Mouse (Mus musculus): ENCODE measurements around the gene Cyp2c55. TPM values are rescaled to one million over a fixed set of nuclear protein-coding genes. Genes with fewer than 3 reads are reported as not detected.

The Cyp2c55 gene
- not detected in 2 replicates for polyA plus RNA-seq (2015; fragmentation: Nextera tagmentation; extraction: Ambion mirVana)

DNA sequence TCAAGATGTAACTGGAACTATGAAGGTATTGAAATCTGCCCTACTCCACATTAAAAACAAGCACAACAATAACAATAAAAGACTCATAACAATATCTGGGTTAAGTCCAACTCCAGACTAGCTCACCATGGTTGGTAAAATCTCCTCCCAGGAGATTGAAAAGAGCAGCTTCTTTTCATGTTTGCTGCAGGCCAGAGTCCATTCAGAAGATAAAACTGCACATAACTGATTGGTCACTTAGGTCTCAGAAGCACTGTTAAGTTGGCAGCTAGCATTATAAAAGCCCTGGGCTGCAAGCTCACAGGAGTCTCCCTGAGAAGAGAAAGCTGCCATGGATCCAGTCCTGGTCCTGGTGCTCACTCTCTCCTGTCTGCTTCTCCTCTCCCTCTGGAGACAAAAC is at the start of gene Cyp2c55:
Gene Cyp2c55 (plus strand): TSS at position 305 of the 400 bp plus-strand sequence.
- no peaks in the 10 kb centered on the region for H3K4me1 ChIP-seq (replicated peaks; ENCODE audit: control insufficient read depth, insufficient read depth, low read length)
- H3K36me3 ChIP-seq (ENCODE audit: control insufficient read depth, insufficient read depth) = no peaks in the 10 kb centered on the region
- H3K4me2 ChIP-seq (ENCODE audit: low read length) = no peak within 1 kb of the TSS
- H3K9ac ChIP-seq (replicated peaks; ENCODE audit: low read depth, low read length) = no peak within 1 kb of the TSS
- H3K27ac ChIP-seq (ENCODE audit: low read length) = no peak within 1 kb of the TSS
- no peak within 1 kb of the TSS for H3K4me3 ChIP-seq (replicated peaks; ENCODE audit: low read length)
- ATAC-seq = no peak
- no peaks in the 10 kb centered on the region for H3K9me3 ChIP-seq (ENCODE audit: control insufficient read depth, low read length)
- no peaks in the 10 kb centered on the region for H3K27me3 ChIP-seq (replicated peaks; ENCODE audit: control insufficient read depth, insufficient read depth, low read length)

DNA sequence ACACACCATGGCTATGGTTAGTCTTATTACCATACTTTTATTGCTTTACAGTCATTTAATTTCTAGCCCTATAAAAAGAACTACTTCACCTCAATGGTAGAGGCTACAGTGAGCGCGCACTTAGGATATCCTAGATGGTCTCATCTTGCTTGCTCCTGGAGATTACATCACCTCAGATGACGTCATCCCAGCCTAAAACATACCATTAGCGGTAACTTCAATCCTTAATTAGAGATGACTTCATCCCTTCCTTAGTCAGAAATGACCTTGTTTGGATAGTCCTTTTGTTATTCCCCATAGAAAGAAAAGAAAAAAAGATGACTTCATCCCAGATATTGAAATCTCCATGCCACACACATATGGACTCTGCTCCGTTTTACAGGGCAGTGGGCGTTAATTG is 36.1 kb upstream of the Cyp2c55 start:
- Histone ChIP-seq H3K36me3 (ENCODE audit: control insufficient read depth, insufficient read depth) (no peaks in the 10 kb centered on the region), H3K9ac (replicated peaks; ENCODE audit: low read depth, low read length) (no peak overlapping the region), H3K9me3 (ENCODE audit: control insufficient read depth, low read length) (no peaks in the 10 kb centered on the region), H3K27me3 (replicated peaks; ENCODE audit: control insufficient read depth, insufficient read depth, low read length) (no peaks in the 10 kb centered on the region), H3K4me1 (replicated peaks; ENCODE audit: control insufficient read depth, insufficient read depth, low read length) (no peaks in the 10 kb centered on the region), H3K27ac (ENCODE audit: low read length) (no peak overlapping the region), H3K4me3 (replicated peaks; ENCODE audit: low read length) (no peak overlapping the region), H3K4me2 (ENCODE audit: low read length) (no peak overlapping the region)
- no peak for ATAC-seq
- 57% methylated on average over 6 of the region's 6 CpGs for WGBS

DNA sequence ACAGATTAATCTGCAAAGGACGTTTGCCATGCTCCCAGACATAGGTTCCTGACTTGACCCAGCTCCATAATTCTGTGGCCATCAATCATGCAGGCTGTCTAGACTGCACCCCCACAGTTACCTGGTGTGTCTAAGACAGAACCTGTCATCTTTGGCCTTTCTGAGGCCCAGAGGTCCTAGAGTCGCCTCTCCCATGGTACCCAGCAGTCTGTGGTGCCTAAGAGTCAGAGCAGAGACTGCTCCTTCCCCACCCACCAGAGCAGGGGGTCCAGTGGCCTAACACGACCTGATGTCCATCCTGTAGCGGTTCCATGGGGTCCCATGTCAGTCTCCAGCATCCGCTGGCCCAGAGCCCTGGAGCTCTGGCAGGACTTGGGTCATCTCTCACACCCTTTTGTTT is 34.2 kb upstream of the Cyp2c55 start:
- no peak overlapping the region for H3K27ac ChIP-seq (ENCODE audit: low read length)
- WGBS = 74% methylated on average over 5 of the region's 5 CpGs
- H3K9me3 ChIP-seq (ENCODE audit: control insufficient read depth, low read length) = no peaks in the 10 kb centered on the region
- H3K4me3 ChIP-seq (replicated peaks; ENCODE audit: low read length) = no peak overlapping the region
- no peaks in the 10 kb centered on the region for H3K4me1 ChIP-seq (replicated peaks; ENCODE audit: control insufficient read depth, insufficient read depth, low read length)
- H3K4me2 ChIP-seq (ENCODE audit: low read length) = no peak overlapping the region
- no peaks in the 10 kb centered on the region for H3K27me3 ChIP-seq (replicated peaks; ENCODE audit: control insufficient read depth, insufficient read depth, low read length)
- ATAC-seq = no peak
- H3K9ac ChIP-seq (replicated peaks; ENCODE audit: low read depth, low read length) = no peak overlapping the region
- no peaks in the 10 kb centered on the region for H3K36me3 ChIP-seq (ENCODE audit: control insufficient read depth, insufficient read depth)

DNA sequence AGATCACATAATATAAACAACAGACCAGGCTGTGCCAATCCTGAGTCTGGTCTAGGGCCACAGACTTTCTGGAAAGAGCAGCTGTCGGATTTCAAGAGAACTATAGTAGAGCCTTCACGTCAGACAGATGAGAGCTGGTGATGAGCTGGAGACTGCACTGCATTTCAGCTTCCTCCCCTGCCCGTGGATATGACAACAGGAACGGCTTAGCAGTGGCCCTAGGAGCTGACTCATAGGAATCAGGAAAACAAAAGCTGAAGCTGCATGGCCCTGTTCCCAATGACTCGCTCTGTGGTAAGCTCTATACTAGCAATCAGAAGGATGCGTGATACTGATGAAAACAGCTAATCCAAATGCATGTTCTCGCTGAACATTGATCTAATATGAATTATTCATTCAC is 33.2 kb upstream of the Cyp2c55 start:
- WGBS = 59% methylated on average over 7 of the region's 7 CpGs
- H3K4me3 ChIP-seq (replicated peaks; ENCODE audit: low read length) = no peak overlapping the region
- ATAC-seq = 0 out of 2 replicates have a peak, but pooled peaks have one; percentile 10
- no peak overlapping the region for H3K27ac ChIP-seq (ENCODE audit: low read length)
- no peaks in the 10 kb centered on the region for H3K27me3 ChIP-seq (replicated peaks; ENCODE audit: control insufficient read depth, insufficient read depth, low read length)
- no peaks in the 10 kb centered on the region for H3K4me1 ChIP-seq (replicated peaks; ENCODE audit: control insufficient read depth, insufficient read depth, low read length)
- no peak overlapping the region for H3K9ac ChIP-seq (replicated peaks; ENCODE audit: low read depth, low read length)
- no peaks in the 10 kb centered on the region for H3K9me3 ChIP-seq (ENCODE audit: control insufficient read depth, low read length)
- no peak overlapping the region for H3K4me2 ChIP-seq (ENCODE audit: low read length)
- no peaks in the 10 kb centered on the region for H3K36me3 ChIP-seq (ENCODE audit: control insufficient read depth, insufficient read depth)

DNA sequence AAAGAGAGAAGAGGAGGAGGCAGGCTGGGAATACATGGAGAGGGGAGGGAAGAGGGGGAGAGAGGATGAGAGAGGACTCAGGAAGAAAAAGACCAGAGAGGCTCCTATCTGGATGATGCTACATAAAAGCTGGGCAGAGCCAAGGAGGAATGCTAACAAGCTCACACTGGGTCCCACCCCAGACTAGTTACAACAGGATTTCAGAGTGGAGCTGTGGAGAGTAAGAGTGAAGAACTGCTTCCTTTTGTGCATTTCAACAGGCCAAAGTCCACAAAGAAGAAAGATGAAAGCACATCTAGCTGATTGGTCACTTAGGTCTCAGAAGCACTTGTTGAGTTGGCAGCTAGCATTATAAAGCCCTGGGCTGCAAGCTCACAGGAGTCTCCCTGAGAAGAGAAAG is 30.6 kb upstream of the Cyp2c55 start:
- no peak overlapping the region for H3K4me3 ChIP-seq (replicated peaks; ENCODE audit: low read length)
- no peaks in the 10 kb centered on the region for H3K4me1 ChIP-seq (replicated peaks; ENCODE audit: control insufficient read depth, insufficient read depth, low read length)
- H3K9ac ChIP-seq (replicated peaks; ENCODE audit: low read depth, low read length) = no peak overlapping the region
- no peak overlapping the region for H3K4me2 ChIP-seq (ENCODE audit: low read length)
- H3K9me3 ChIP-seq (ENCODE audit: control insufficient read depth, low read length) = no peaks in the 10 kb centered on the region
- no peak overlapping the region for H3K27ac ChIP-seq (ENCODE audit: low read length)
- H3K27me3 ChIP-seq (replicated peaks; ENCODE audit: control insufficient read depth, insufficient read depth, low read length) = no peaks in the 10 kb centered on the region
- no peaks in the 10 kb centered on the region for H3K36me3 ChIP-seq (ENCODE audit: control insufficient read depth, insufficient read depth)
- no peak for ATAC-seq

DNA sequence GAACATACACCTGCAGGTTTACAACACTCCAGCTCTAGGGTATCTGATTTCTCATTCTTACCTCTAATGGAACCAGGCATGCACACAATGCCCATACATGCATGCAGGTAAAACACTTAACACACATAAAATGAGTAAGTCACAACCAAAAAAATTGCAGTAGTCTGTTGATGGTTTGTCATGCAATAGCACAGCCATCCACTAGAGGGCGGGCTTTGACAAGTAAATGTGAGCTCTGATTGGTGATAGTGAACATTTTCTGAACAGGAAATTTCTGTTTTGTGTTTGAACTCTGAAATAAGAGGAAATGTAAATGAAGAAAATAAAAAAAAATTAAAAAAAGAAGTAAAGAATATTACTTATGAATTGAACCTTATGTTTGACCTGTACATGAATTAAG is 24.9 kb upstream of the Cyp2c55 start:
- 0% methylated on average over 1 of the region's 1 CpGs for WGBS
- H3K27ac ChIP-seq (ENCODE audit: low read length) = no peak overlapping the region
- H3K9me3 ChIP-seq (ENCODE audit: control insufficient read depth, low read length) = no peaks in the 10 kb centered on the region
- H3K4me1 ChIP-seq (replicated peaks; ENCODE audit: control insufficient read depth, insufficient read depth, low read length) = no peaks in the 10 kb centered on the region
- H3K36me3 ChIP-seq (ENCODE audit: control insufficient read depth, insufficient read depth) = no peaks in the 10 kb centered on the region
- no peak overlapping the region for H3K4me3 ChIP-seq (replicated peaks; ENCODE audit: low read length)
- H3K27me3 ChIP-seq (replicated peaks; ENCODE audit: control insufficient read depth, insufficient read depth, low read length) = no peaks in the 10 kb centered on the region
- ATAC-seq = no peak
- H3K9ac ChIP-seq (replicated peaks; ENCODE audit: low read depth, low read length) = no peak overlapping the region
- no peak overlapping the region for H3K4me2 ChIP-seq (ENCODE audit: low read length)

DNA sequence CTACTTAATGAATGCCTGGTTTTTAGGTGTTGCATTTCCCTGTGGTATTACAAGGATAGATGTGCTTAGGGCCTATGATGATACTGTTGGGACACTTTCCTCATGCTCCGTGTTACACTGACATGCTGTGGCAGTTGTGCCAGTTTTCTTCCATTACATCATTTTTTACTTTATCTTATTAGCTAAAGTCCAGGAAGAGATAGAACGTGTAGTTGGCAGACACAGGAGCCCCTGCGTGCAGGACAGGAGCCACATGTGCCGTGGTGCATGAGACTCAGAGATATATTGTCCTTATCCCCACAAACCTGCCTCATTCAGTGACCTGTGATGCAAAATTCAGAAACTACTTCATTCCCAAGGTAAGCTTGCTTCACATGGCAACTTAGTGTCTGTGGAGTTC is 8.6 kb upstream of the Cyp2c55 start:
- Histone ChIP-seq H3K4me3 (replicated peaks; ENCODE audit: low read length) (no peak overlapping the region), H3K9ac (replicated peaks; ENCODE audit: low read depth, low read length) (no peak overlapping the region), H3K36me3 (ENCODE audit: control insufficient read depth, insufficient read depth) (no peaks in the 10 kb centered on the region), H3K4me2 (ENCODE audit: low read length) (no peak overlapping the region), H3K27ac (ENCODE audit: low read length) (no peak overlapping the region), H3K9me3 (ENCODE audit: control insufficient read depth, low read length) (no peaks in the 10 kb centered on the region), H3K27me3 (replicated peaks; ENCODE audit: control insufficient read depth, insufficient read depth, low read length) (no peaks in the 10 kb centered on the region), H3K4me1 (replicated peaks; ENCODE audit: control insufficient read depth, insufficient read depth, low read length) (no peaks in the 10 kb centered on the region)
- WGBS = 88% methylated on average over 4 of the region's 4 CpGs
- ATAC-seq = no peak

DNA sequence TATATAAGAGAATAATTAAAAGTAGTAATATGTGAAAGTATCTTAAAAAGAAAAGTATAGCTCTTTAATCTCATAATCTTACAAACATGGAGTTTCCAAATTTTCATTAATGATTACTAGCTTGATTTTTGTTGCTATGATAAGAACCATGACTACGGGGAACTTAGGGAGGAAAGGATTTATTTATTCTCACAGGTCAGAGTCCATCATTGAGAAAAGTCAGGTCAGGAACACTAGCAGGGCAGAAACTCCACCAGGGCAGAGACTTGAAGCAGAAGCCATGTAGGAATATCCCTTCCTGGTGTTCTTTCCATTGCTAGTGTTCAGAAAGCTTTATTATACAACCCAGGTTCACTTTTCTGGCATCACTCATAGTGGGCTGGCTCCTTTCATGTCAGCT is 8.1 kb upstream of the Cyp2c55 start:
- no peak for ATAC-seq
- Histone ChIP-seq H3K27me3 (replicated peaks; ENCODE audit: control insufficient read depth, insufficient read depth, low read length) (no peaks in the 10 kb centered on the region), H3K4me1 (replicated peaks; ENCODE audit: control insufficient read depth, insufficient read depth, low read length) (no peaks in the 10 kb centered on the region), H3K9me3 (ENCODE audit: control insufficient read depth, low read length) (no peaks in the 10 kb centered on the region), H3K36me3 (ENCODE audit: control insufficient read depth, insufficient read depth) (no peaks in the 10 kb centered on the region), H3K27ac (ENCODE audit: low read length) (no peak overlapping the region), H3K4me3 (replicated peaks; ENCODE audit: low read length) (no peak overlapping the region), H3K4me2 (ENCODE audit: low read length) (no peak overlapping the region), H3K9ac (replicated peaks; ENCODE audit: low read depth, low read length) (no peak overlapping the region)
- WGBS = 93% methylated on average over 1 of the region's 1 CpGs

DNA sequence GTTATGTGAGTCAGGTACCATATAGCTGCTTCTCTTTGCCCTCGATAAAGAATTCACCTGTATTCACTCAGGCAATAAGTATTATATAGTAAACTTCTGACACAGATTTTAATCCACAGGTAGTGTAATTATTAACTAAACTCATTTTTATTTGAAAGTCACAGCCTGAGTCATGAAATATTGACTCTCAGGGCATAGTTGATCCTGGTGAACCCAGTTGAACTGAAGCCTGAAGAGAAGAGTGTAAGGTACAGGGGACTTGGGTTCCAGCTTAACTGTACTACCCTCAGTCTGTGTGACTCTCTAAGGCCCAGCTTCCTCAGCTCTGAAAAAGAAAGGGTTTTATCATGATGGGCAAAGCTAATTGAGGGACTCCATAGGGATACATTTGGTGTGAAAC is 1.7 kb upstream of the Cyp2c55 start:
- no peak for ATAC-seq
- H3K4me3 ChIP-seq (replicated peaks; ENCODE audit: low read length) = no peak overlapping the region
- H3K9me3 ChIP-seq (ENCODE audit: control insufficient read depth, low read length) = no peaks in the 10 kb centered on the region
- H3K27me3 ChIP-seq (replicated peaks; ENCODE audit: control insufficient read depth, insufficient read depth, low read length) = no peaks in the 10 kb centered on the region
- no peaks in the 10 kb centered on the region for H3K36me3 ChIP-seq (ENCODE audit: control insufficient read depth, insufficient read depth)
- no peak overlapping the region for H3K27ac ChIP-seq (ENCODE audit: low read length)
- no peaks in the 10 kb centered on the region for H3K4me1 ChIP-seq (replicated peaks; ENCODE audit: control insufficient read depth, insufficient read depth, low read length)
- H3K9ac ChIP-seq (replicated peaks; ENCODE audit: low read depth, low read length) = no peak overlapping the region
- no peak overlapping the region for H3K4me2 ChIP-seq (ENCODE audit: low read length)
- 87% methylated on average over 1 of the region's 1 CpGs for WGBS

DNA sequence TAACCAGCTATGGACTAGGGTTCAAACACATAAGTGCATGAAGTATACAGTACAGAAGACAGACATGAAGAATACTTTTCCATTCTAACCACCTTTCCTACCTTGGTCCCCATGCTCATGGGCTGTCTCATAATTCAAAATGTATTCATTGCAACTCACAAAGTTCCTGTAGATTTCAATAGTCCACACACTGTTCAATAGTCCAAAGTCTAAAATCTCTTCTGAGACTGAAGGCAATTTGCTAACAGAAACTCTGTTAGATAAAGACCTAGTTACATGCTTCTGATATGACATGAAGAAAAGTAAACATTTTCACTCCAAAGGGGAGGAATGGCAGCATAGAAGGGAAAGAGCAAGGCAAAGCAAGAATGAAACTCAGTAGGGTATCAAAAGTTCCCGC is 51.1 kb downstream of the Cyp2c55 start:
- H3K27ac ChIP-seq (ENCODE audit: low read length) = no peak overlapping the region
- H3K36me3 ChIP-seq (ENCODE audit: control insufficient read depth, insufficient read depth) = no peaks in the 10 kb centered on the region
- H3K27me3 ChIP-seq (replicated peaks; ENCODE audit: control insufficient read depth, insufficient read depth, low read length) = no peaks in the 10 kb centered on the region
- no peak overlapping the region for H3K9ac ChIP-seq (replicated peaks; ENCODE audit: low read depth, low read length)
- 91% methylated on average over 1 of the region's 1 CpGs for WGBS
- no peaks in the 10 kb centered on the region for H3K9me3 ChIP-seq (ENCODE audit: control insufficient read depth, low read length)
- H3K4me1 ChIP-seq (replicated peaks; ENCODE audit: control insufficient read depth, insufficient read depth, low read length) = no peaks in the 10 kb centered on the region
- no peak for ATAC-seq
- no peak overlapping the region for H3K4me2 ChIP-seq (ENCODE audit: low read length)
- no peak overlapping the region for H3K4me3 ChIP-seq (replicated peaks; ENCODE audit: low read length)
